Mouse (Mus musculus) embryo, embryonic 11.5 days (tissue): ENCODE results near the gene Uba1.
"Not testable (repeated sequence)": the region's sequence is repeated elsewhere in the genome, so short reads cannot be mapped to it uniquely, and the experiment has no call there.

Source experiments
- DNase-seq: peaks from one replicate; pipeline ENCODE4 v3.0.0-alpha.2; 2012; ENCODE audit warnings: low read depth, low spot score

The Uba1 gene

GRCm38 (mm10) chrX:20728681-20729080 is 70.6 kb downstream of the Uba1 start:
- no peak for DNase-seq

- not testable (repeated sequence) for DNase-seq
Measured at GRCm38 (mm10) chrX:20730048-20730447, 71.9 kb downstream of the Uba1 start.
